Mouse (Mus musculus) retina, postnatal 7 days (tissue): ENCODE measurements around the gene Ccdc185.
A peak's percentile ranks its signal among the peaks of the same experiment; 100 is the strongest.

ENCODE experiments used
- DNase-seq: peaks from one replicate; pipeline ENCODE4 v3.0.0-alpha.2; 2012; ENCODE audit warnings: low read depth, low spot score

Ccdc185 gene

GRCm38 (mm10) chr1:182749080-182749479, at the start of gene Ccdc185:
Gene Ccdc185, minus strand, starts transcription at chr1:182749180.
- no peak for DNase-seq

GRCm38 (mm10) chr1:182797048-182797447, 48.1 kb upstream of the Ccdc185 start:
- DNase-seq: peak; percentile 8

- no peak for DNase-seq
These were observed 45.6 kb upstream of the Ccdc185 start for GRCm38 (mm10) chr1:182794628-182795027.

GRCm38 (mm10) chr1:182794221-182794620, 45.2 kb upstream of the Ccdc185 start:
- DNase-seq: no peak

GRCm38 (mm10) chr1:182792521-182793071, 43.6 kb upstream of the Ccdc185 start:
- peak; percentile 37 for DNase-seq

- DNase-seq: no peak
These were observed 39.9 kb upstream of the Ccdc185 start for GRCm38 (mm10) chr1:182788896-182789295.

GRCm38 (mm10) chr1:182787030-182787429, 38.0 kb upstream of the Ccdc185 start:
- DNase-seq: no peak

GRCm38 (mm10) chr1:182785504-182785903, 36.5 kb upstream of the Ccdc185 start:
- no peak for DNase-seq

- no peak for DNase-seq
These were observed 35.8 kb upstream of the Ccdc185 start for GRCm38 (mm10) chr1:182784784-182785183.

GRCm38 (mm10) chr1:182783774-182784173, 34.8 kb upstream of the Ccdc185 start:
- no peak for DNase-seq

GRCm38 (mm10) chr1:182779024-182779520, 30.1 kb upstream of the Ccdc185 start:
- no peak for DNase-seq

GRCm38 (mm10) chr1:182778225-182778624, 29.2 kb upstream of the Ccdc185 start:
- no peak for DNase-seq

GRCm38 (mm10) chr1:182776749-182777410, 27.9 kb upstream of the Ccdc185 start:
- DNase-seq: no peak

GRCm38 (mm10) chr1:182775576-182775975, 26.6 kb upstream of the Ccdc185 start:
- DNase-seq: no peak

GRCm38 (mm10) chr1:182764541-182765281, 15.7 kb upstream of the Ccdc185 start:
- peak; percentile 28 for DNase-seq

GRCm38 (mm10) chr1:182763716-182764461, 14.9 kb upstream of the Ccdc185 start, which contains the start of gene Susd4:
Gene Susd4, plus strand, starts transcription at chr1:182763860.
- DNase-seq: peak; percentile 79

GRCm38 (mm10) chr1:182763191-182763715, 14.3 kb upstream of the Ccdc185 start:
- no peak for DNase-seq

- DNase-seq: no peak
These were observed 9.8 kb upstream of the Ccdc185 start for GRCm38 (mm10) chr1:182758783-182759182.

- DNase-seq: no peak
These were observed 5.9 kb upstream of the Ccdc185 start for GRCm38 (mm10) chr1:182754865-182755264.

- no peak for DNase-seq
These were observed 4.7 kb upstream of the Ccdc185 start for GRCm38 (mm10) chr1:182753694-182754093.

GRCm38 (mm10) chr1:182751301-182751700, 2.3 kb upstream of the Ccdc185 start:
- DNase-seq: no peak

GRCm38 (mm10) chr1:182747834-182748233, 1.1 kb downstream of the Ccdc185 start:
- DNase-seq: no peak
